Mouse (Mus musculus): Measurements from ENCODE around the gene Sptlc2.
"Not testable (repeated sequence)": the region's sequence is repeated elsewhere in the genome, so short reads cannot be mapped to it uniquely, and the experiment has no call there.

Sptlc2 gene

GRCm38 (mm10) chr12:87279350-87279749 lies 108.8 kb downstream of the Sptlc2 start:
- no peak for DNase-seq (ENCODE audit: low spot score)

- DNase-seq (ENCODE audit: low spot score), result no peak
Measured at GRCm38 (mm10) chr12:87278118-87278730, 109.9 kb downstream of the Sptlc2 start.

GRCm38 (mm10) chr12:87277251-87277650 lies 110.9 kb downstream of the Sptlc2 start:
- not testable (repeated sequence) for DNase-seq (ENCODE audit: low spot score)

- DNase-seq (ENCODE audit: low spot score), result no peak
Measured at GRCm38 (mm10) chr12:87274853-87275831, 113.0 kb downstream of the Sptlc2 start.

GRCm38 (mm10) chr12:87267682-87268081 lies 120.5 kb downstream of the Sptlc2 start:
- peak; percentile 12 for DNase-seq (ENCODE audit: low spot score)

GRCm38 (mm10) chr12:87266827-87267603 lies 121.1 kb downstream of the Sptlc2 start:
- no peak for DNase-seq (ENCODE audit: low spot score)

- peak; percentile 69 for DNase-seq (ENCODE audit: low spot score)
Measured at GRCm38 (mm10) chr12:87266108-87266826, 121.9 kb downstream of the Sptlc2 start, which contains the start of the genes Vipas39 and Ahsa1. Vipas39 (minus strand) TSS chr12:87266256. Ahsa1 (plus strand) TSS chr12:87266479.

GRCm38 (mm10) chr12:87265444-87265843 lies 122.7 kb downstream of the Sptlc2 start:
- DNase-seq (ENCODE audit: low spot score), result no peak

- DNase-seq (ENCODE audit: low spot score), result no peak
Measured at GRCm38 (mm10) chr12:87260562-87260961, 127.6 kb downstream of the Sptlc2 start.

GRCm38 (mm10) chr12:87256629-87257028 lies 131.5 kb downstream of the Sptlc2 start:
- DNase-seq (ENCODE audit: low spot score), result no peak

Data from ovary, postnatal 14 days (tissue).